Mouse (Mus musculus) CH12.LX (cell line): ENCODE data around the gene Gm867. TPM values are rescaled to one million over a fixed set of nuclear protein-coding genes. Genes with fewer than 3 reads are reported as not detected.

Experiments
- DNase-seq: peaks from one replicate; pipeline ENCODE4 v3.0.0-alpha.2; 2013; ENCODE audit errors: extremely low read depth
- H3K27ac ChIP-seq: 2 replicates; pipeline ENCODE4 v1.5.1; 2012; ENCODE audit warnings: low read depth, mild to moderate bottlenecking, control low read depth, moderate library complexity; ENCODE audit not compliant: insufficient read depth
- H3K27me3 ChIP-seq: replicated peaks from 2 replicates; pipeline ENCODE3; 2012; ENCODE audit warnings: inconsistent platforms
- H3K36me3 ChIP-seq, 2 experiments: replicated peaks in 1 of 2; 2 replicates each; pipeline versions ENCODE3 to v1.6.1; 2012; ENCODE audit warnings: inconsistent platforms in 1 of 2, low read length in 1 of 2, mild to moderate bottlenecking in 1 of 2, mixed read lengths in 1 of 2, moderate library complexity in 1 of 2; ENCODE audit not compliant: control insufficient read depth in 1 of 2, insufficient read depth in 1 of 2
- H3K4me1 ChIP-seq, 2 experiments: 2 replicates each; pipeline ENCODE4 v1.6.1; 2012; ENCODE audit warnings: inconsistent platforms in 1 of 2, moderate library complexity in 1 of 2; ENCODE audit not compliant: insufficient read depth in 2 of 2, control insufficient read depth in 1 of 2
- H3K4me2 ChIP-seq: 2 replicates; pipeline ENCODE4 v1.6.1; 2012; ENCODE audit warnings: low read depth, mild to moderate bottlenecking, control low read depth; ENCODE audit not compliant: poor library complexity, insufficient read depth, severe bottlenecking
- H3K4me3 ChIP-seq, 3 experiments: fragments of 150-350 bp in 1 of 3; sonication (generic) in 1 of 3; replicated peaks in 1 of 3; 2 replicates each; pipeline versions ENCODE3 to v1.5.1; 2011 to 2012; ENCODE audit warnings: low read depth in 2 of 3, low read length in 2 of 3, mild to moderate bottlenecking in 2 of 3, moderate library complexity in 2 of 3, control low read depth in 1 of 3, improper control_type of control experiment in 1 of 3, inconsistent platforms in 1 of 3, mixed read lengths in 1 of 3; ENCODE audit not compliant: poor library complexity in 1 of 3
- H3K79me2 ChIP-seq: replicated peaks from 2 replicates; pipeline ENCODE4 v1.6.1; 2012; ENCODE audit warnings: mild to moderate bottlenecking, moderate library complexity; ENCODE audit not compliant: control insufficient read depth, poor library complexity, insufficient read depth, severe bottlenecking; ENCODE audit errors: extremely low read depth
- H3K9ac ChIP-seq: 2 replicates; pipeline ENCODE4 v1.6.1; 2012; ENCODE audit warnings: low read depth, mild to moderate bottlenecking, control low read depth, moderate library complexity; ENCODE audit not compliant: insufficient read depth
- H3K9me3 ChIP-seq: replicated peaks from 2 replicates; pipeline ENCODE3; 2012; ENCODE audit warnings: low read length, inconsistent platforms, mixed read lengths
- CHD2 ChIP-seq: IDR thresholded peaks from 2 replicates; pipeline ENCODE4 v1.6.1; 2011; ENCODE audit warnings: low read length, improper control_type of control experiment
- ELF1 ChIP-seq: IDR thresholded peaks from 2 replicates; pipeline ENCODE4 v1.6.1; 2014; ENCODE audit warnings: low read depth, mild to moderate bottlenecking, inconsistent platforms, low read length, improper control_type of control experiment
- EP300 ChIP-seq: IDR thresholded peaks from 2 replicates; pipeline ENCODE4 v1.6.1; 2011; ENCODE audit warnings: low read length, improper control_type of control experiment
- ETS1 ChIP-seq: conservative IDR thresholded peaks from 2 replicates; pipeline ENCODE4 v1.6.1; 2012; ENCODE audit warnings: low read depth, mild to moderate bottlenecking, inconsistent platforms, low read length, improper control_type of control experiment, moderate library complexity
- GABPA ChIP-seq: IDR thresholded peaks from 2 replicates; pipeline ENCODE4 v1.6.1; 2012; ENCODE audit warnings: low read depth, low read length, improper control_type of control experiment, inconsistent platforms; ENCODE audit not compliant: insufficient replicate concordance
- HCFC1 ChIP-seq: IDR thresholded peaks from 2 replicates; pipeline ENCODE4 v1.6.1; 2012; ENCODE audit warnings: low read depth, mild to moderate bottlenecking, inconsistent platforms, low read length, improper control_type of control experiment
- JUN ChIP-seq: IDR thresholded peaks from 2 replicates; pipeline ENCODE4 v1.6.1; 2011; ENCODE audit warnings: low read depth, mild to moderate bottlenecking, low read length, improper control_type of control experiment, moderate library complexity; ENCODE audit not compliant: insufficient read depth
- JUND ChIP-seq: conservative IDR thresholded peaks from 2 replicates; pipeline ENCODE4 v1.6.1; 2011; ENCODE audit warnings: low read depth, low read length, improper control_type of control experiment
- MAFK ChIP-seq: IDR thresholded peaks from 2 replicates; pipeline ENCODE4 v1.6.1; 2011; ENCODE audit warnings: low read length, improper control_type of control experiment; ENCODE audit not compliant: insufficient replicate concordance
- PAX5 ChIP-seq: IDR thresholded peaks from 2 replicates; pipeline ENCODE4 v1.6.1; 2012; ENCODE audit warnings: low read length, inconsistent platforms, mixed read lengths
- POLR2A ChIP-seq: IDR thresholded peaks from 2 replicates; pipeline ENCODE4 v1.6.1; 2011; ENCODE audit warnings: low read depth, mild to moderate bottlenecking, improper control_type of control experiment, low read length
- POLR2AphosphoS2 ChIP-seq: IDR thresholded peaks from 2 replicates; pipeline ENCODE4 v1.6.1; 2011; ENCODE audit warnings: low read depth, low read length, improper control_type of control experiment
- RAD21 ChIP-seq: IDR thresholded peaks from 2 replicates; pipeline ENCODE4 v1.6.1; 2011; ENCODE audit warnings: low read depth, mild to moderate bottlenecking, low read length, improper control_type of control experiment, moderate library complexity
- SIN3A ChIP-seq: IDR thresholded peaks from 2 replicates; pipeline ENCODE4 v1.6.1; 2012; ENCODE audit warnings: low read length, improper control_type of control experiment, inconsistent platforms
- TCF12 ChIP-seq: IDR thresholded peaks from 2 replicates; pipeline ENCODE4 v1.6.1; 2014; ENCODE audit warnings: low read depth, mild to moderate bottlenecking, inconsistent platforms, low read length, improper control_type of control experiment
- USF1 ChIP-seq: IDR thresholded peaks from 2 replicates; pipeline ENCODE4 v1.6.1; 2014; ENCODE audit warnings: low read depth, mild to moderate bottlenecking, inconsistent platforms, low read length, improper control_type of control experiment
- ZKSCAN1 ChIP-seq: IDR thresholded peaks from 2 replicates; pipeline ENCODE4 v1.6.1; 2012; ENCODE audit warnings: low read depth, inconsistent platforms, low read length, improper control_type of control experiment, borderline replicate concordance
- ZMIZ1 ChIP-seq: IDR thresholded peaks from 2 replicates; pipeline ENCODE4 v1.6.1; 2012; ENCODE audit warnings: low read depth, mild to moderate bottlenecking, inconsistent platforms, low read length, improper control_type of control experiment
- ZNF384 ChIP-seq: IDR thresholded peaks from 2 replicates; pipeline ENCODE4 v1.6.1; 2012; ENCODE audit warnings: low read depth, low read length, improper control_type of control experiment, inconsistent platforms
- dilution Hi-C: fragments of 300-500 bp; cut with MboI; formaldehyde crosslinking; loops from 2 replicates; pipeline ENCODE4 v1.14.3; 2020; ENCODE audit warnings: low sequenced_read_pairs; ENCODE audit not compliant: extremely low pct_unique_long_range_greater_than_20kb, extremely low pct_ligation_motif_present
- in situ Hi-C: fragments of 300-500 bp; cut with MboI; formaldehyde crosslinking; loops from 3 replicates; pipeline ENCODE4 v1.14.3; 2019; ENCODE audit warnings: low sequenced_read_pairs, low pct_ligation_motif_present, low pct_unique_long_range_greater_than_20kb, mixed read lengths
- polyA plus RNA-seq: library from polyadenylated mRNA; unstranded; fragments of >175 nt; gene quantifications from 2 replicates; pipeline ENCODE4 v1.2.1, GENCODE M21; 2012; ENCODE audit warnings: low read depth; ENCODE audit not compliant: insufficient read length
- total RNA-seq, 2 experiments: library from RNA; depleted of rRNA; stranded (reverse); fragments of 300-350 nt in 1 of 2; fragments of >200 nt in 1 of 2; gene quantifications; 2 replicates each; pipeline ENCODE4 v1.2.3; 2012 to 2014

The Gm867 gene
- total and polyA plus RNA-seq, 3 experiments: 0.42 to 3.5 TPM; not detected in 1

DNA sequence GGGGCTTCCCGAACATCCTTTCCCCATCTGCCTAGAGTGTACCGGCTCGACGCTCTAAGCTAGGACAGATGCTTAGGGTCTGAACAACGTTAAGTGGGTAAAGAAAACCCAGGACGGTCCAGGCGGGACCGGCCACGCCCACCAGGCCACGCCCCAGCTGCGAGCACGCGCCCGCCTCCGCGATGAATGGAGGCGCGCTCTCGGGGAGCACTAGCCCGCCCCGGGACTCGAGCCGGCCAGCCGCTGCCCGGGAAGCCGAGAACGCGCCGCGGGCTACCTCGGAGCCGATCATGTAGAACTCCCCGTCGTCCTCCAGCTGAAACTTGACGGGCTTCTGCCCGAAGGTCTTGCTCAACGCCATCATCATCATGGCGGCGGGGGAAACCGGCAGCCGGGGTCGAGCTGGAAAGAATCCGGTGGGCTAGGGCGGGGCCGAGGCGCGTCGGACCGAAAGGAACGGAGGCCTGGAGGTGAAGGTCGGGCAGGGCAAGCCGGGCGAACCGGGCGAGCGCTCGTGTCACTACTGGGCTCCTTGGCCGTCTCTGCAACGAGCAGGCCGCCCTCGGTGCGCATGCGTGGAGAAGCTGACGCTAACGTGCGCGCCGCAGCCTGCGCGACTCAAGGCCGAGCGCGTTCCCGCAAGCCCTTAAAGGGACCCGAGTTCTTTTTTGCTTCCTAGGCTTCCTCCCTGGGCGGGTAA lies 19.3 kb downstream of the Gm867 start, which contains the start of gene Smarcb1 (continued):
- TF ChIP-seq HCFC1: peak; percentile 72
- TF ChIP-seq CHD2: no peak
- no peak for TF ChIP-seq EP300
- peak; percentile 63; the same call in 1 of the 2 replicates for TF ChIP-seq TCF12
- no peak for TF ChIP-seq PAX5

DNA sequence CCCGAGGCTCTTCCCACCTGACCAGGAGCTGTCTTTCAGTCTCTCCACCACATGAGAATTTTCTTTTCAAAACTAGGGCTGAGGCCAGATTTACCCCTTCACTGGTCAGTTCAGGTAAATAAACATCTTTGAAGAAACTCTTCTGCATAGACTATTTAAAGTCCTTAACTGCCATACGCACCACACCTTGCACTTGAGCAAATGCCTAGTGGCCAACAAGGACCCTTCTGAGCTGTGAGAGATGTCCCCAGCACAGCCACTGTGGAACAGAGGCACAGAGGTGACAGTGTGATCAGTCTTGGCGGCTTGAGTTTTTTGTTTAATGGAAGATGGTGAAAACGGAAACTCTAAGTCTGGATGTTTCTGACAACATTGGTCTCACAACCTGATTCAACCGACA lies 21.4 kb downstream of the Gm867 start:
- no peak overlapping the region for H3K9ac ChIP-seq
- TF ChIP-seq HCFC1: no peak
- TF ChIP-seq JUND: no peak
- no peak for TF ChIP-seq JUN
- dilution Hi-C loops (no loop called here), in situ Hi-C loops (no loop called here)
- H3K27me3 ChIP-seq: no peaks in the 10 kb centered on the region
- H3K4me3 ChIP-seq: no peak overlapping the region
- no peak for DNase-seq
- H3K4me1 ChIP-seq: peaks cover 3 to 40% of the 10 kb centered on the region in 2 experiments; a peak in 3 of 4 replicates
- peaks cover 34% of the 10 kb centered on the region for H3K79me2 ChIP-seq
- no peak overlapping the region for H3K27ac ChIP-seq
- H3K36me3 ChIP-seq: peaks cover 24 to 54% of the 10 kb centered on the region in 2 experiments
- no peak overlapping the region for H3K4me2 ChIP-seq
- no peaks in the 10 kb centered on the region for H3K9me3 ChIP-seq

DNA sequence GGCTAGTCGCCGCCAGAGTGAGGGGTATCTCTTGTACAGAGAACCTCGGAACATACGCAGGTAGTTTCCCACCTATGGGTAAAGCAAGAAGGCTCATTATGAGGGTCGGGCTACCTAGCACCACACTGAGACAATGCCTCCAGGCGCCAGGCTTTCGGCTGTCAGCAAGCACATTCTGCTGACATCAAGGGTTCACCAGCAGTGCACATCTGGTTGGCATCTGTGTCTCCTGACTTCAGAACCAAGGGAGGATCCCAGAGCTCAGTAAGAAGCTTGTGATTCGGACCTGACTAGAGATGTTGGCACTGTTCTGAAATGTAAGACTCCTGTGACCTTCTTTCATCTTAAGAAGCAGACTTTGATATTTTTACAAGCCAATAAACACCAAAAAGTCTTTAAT lies 23.6 kb downstream of the Gm867 start:
- peaks cover 3 to 27% of the 10 kb centered on the region in 2 experiments; a peak in 3 of 4 replicates for H3K4me1 ChIP-seq
- H3K9ac ChIP-seq: no peak overlapping the region
- H3K4me2 ChIP-seq: no peak overlapping the region
- no peak overlapping the region for H3K4me3 ChIP-seq
- no peaks in the 10 kb centered on the region for H3K9me3 ChIP-seq
- dilution Hi-C loops: no loop called here
- in situ Hi-C loops: no loop called here
- no peak for DNase-seq
- peaks cover 34% of the 10 kb centered on the region for H3K79me2 ChIP-seq
- H3K27ac ChIP-seq: no peak overlapping the region
- peaks cover 34 to 72% of the 10 kb centered on the region in 2 experiments for H3K36me3 ChIP-seq
- H3K27me3 ChIP-seq: no peaks in the 10 kb centered on the region
- TF ChIP-seq USF1 (no peak), GABPA (no peak), RAD21 (no peak), PAX5 (no peak), SIN3A (no peak), ETS1 (no peak), ELF1 (no peak), ZNF384 (no peak), JUND (no peak), ZKSCAN1 (no peak), MAFK (no peak), POLR2AphosphoS2 (no peak), POLR2A (no peak), JUN (no peak), ZMIZ1 (no peak)
